Mouse (Mus musculus) stomach, postnatal 0 days (tissue): ENCODE measurements around the gene Chrna1. TPM values are rescaled to one million over a fixed set of nuclear protein-coding genes. Genes with fewer than 3 reads are reported as not detected.

ENCODE experiments used
- ATAC-seq: fragments of 200-750 bp; cut with Nextera tagmentation; 2 replicates; pipeline ENCODE4 v1.8.0; 2017; ENCODE audit not compliant: low FRiP score, low TSS enrichment
- DNase-seq: peaks from one replicate; pipeline ENCODE4 v3.0.0-alpha.2; 2016; ENCODE audit warnings: low spot score
- H3K27ac ChIP-seq: fragments of 300-500 bp; sonication (generic); replicated peaks from 2 replicates; pipeline ENCODE4 v1.5.1; 2014; ENCODE audit warnings: mild to moderate bottlenecking, control low read depth
- H3K27me3 ChIP-seq: fragments of 300-500 bp; sonication (generic); 2 replicates; pipeline ENCODE4 v1.6.1; 2014; ENCODE audit warnings: low read length; ENCODE audit not compliant: control insufficient read depth, insufficient read depth
- H3K36me3 ChIP-seq: fragments of 300-500 bp; sonication (generic); 2 replicates; pipeline ENCODE4 v1.6.1; 2014; ENCODE audit warnings: low read length, mixed read lengths; ENCODE audit not compliant: control insufficient read depth, insufficient read depth
- H3K4me1 ChIP-seq: fragments of 300-500 bp; sonication (generic); replicated peaks from 2 replicates; pipeline ENCODE4 v1.6.1; 2014; ENCODE audit warnings: antibody characterized with exemption; ENCODE audit not compliant: control insufficient read depth, insufficient read depth
- H3K4me2 ChIP-seq: fragments of 300-500 bp; sonication (generic); replicated peaks from 2 replicates; pipeline ENCODE4 v1.6.1; 2014; ENCODE audit warnings: low read depth, mild to moderate bottlenecking, control low read depth, moderate library complexity
- H3K4me3 ChIP-seq: fragments of 300-500 bp; sonication (generic); 2 replicates; pipeline ENCODE4 v1.5.1; 2014; ENCODE audit warnings: low read depth, low read length, control low read depth
- H3K9ac ChIP-seq: fragments of 300-500 bp; sonication (generic); 2 replicates; pipeline ENCODE4 v1.6.1; 2014; ENCODE audit warnings: mild to moderate bottlenecking, low read length, control low read depth, mixed read lengths
- H3K9me3 ChIP-seq: fragments of 300-500 bp; sonication (generic); 2 replicates; pipeline ENCODE4 v1.6.1; 2016; ENCODE audit warnings: low read length; ENCODE audit not compliant: control insufficient read depth
- CTCF ChIP-seq: IDR thresholded peaks from 2 replicates; pipeline ENCODE4 v1.5.1; 2016; ENCODE audit warnings: antibody characterized with exemption, low read depth, mild to moderate bottlenecking, moderate library complexity
- EP300 ChIP-seq: optimal IDR thresholded peaks from 2 replicates; pipeline ENCODE3; 2016; ENCODE audit warnings: antibody characterized with exemption
- WGBS: fragments of 180-500 bp; shearing (Covaris S2); extraction: QIAGEN DNeasy Blood & Tissue Kit; methylation state at CpG from one replicate; pipeline ENCODE4 v1.1.7; 2014; 5-methylcytosine and 5-hydroxymethylcytosine counted together
- polyA plus RNA-seq: library from polyadenylated mRNA; unstranded; fragments of >200 nt; fragmentation: Nextera tagmentation; extraction: Ambion mirVana; gene quantifications from 2 replicates; pipeline ENCODE4 v1.2.1, GENCODE M21; 2015

Gene Chrna1
- polyA plus RNA-seq, 1 experiment from 2014 or later = 0.59 TPM

- no peak for DNase-seq
- Histone ChIP-seq H3K27ac (no peak overlapping the region), H3K9me3 (no peaks in the 10 kb centered on the region), H3K36me3 (no peaks in the 10 kb centered on the region), H3K9ac (no peak overlapping the region), H3K4me2 (no peak overlapping the region), H3K4me3 (no peak overlapping the region), H3K4me1 (no peaks in the 10 kb centered on the region; the same call in 1 of the 2 replicates), H3K27me3 (no peaks in the 10 kb centered on the region)
- ATAC-seq = no peak
- TF ChIP-seq CTCF = no peak
- WGBS = 70% methylated on average over 2 of the region's 2 CpGs
Observed at GRCm38 (mm10) chr2:73607146-73607545, 27.0 kb upstream of the Chrna1 start.

GRCm38 (mm10) chr2:73606616-73607015 lies 26.5 kb upstream of the Chrna1 start:
- Histone ChIP-seq H3K4me2 (no peak overlapping the region), H3K27me3 (no peaks in the 10 kb centered on the region), H3K4me3 (no peak overlapping the region), H3K27ac (no peak overlapping the region), H3K4me1 (no peaks in the 10 kb centered on the region; the same call in 1 of the 2 replicates), H3K9ac (no peak overlapping the region), H3K9me3 (no peaks in the 10 kb centered on the region), H3K36me3 (no peaks in the 10 kb centered on the region)
- ATAC-seq = no peak
- TF ChIP-seq CTCF (no peak), EP300 (no peak)
- no peak for DNase-seq
- 92% methylated on average over 6 of the region's 6 CpGs for WGBS

- WGBS = 64% methylated on average over 8 of the region's 8 CpGs
- no peaks in the 10 kb centered on the region for H3K27me3 ChIP-seq
- no peaks in the 10 kb centered on the region; the same call in 1 of the 2 replicates for H3K4me1 ChIP-seq
- ATAC-seq (no peak), DNase-seq (no peak)
- no peak overlapping the region for H3K27ac ChIP-seq
- no peak overlapping the region for H3K4me3 ChIP-seq
- no peaks in the 10 kb centered on the region for H3K9me3 ChIP-seq
- no peak overlapping the region for H3K4me2 ChIP-seq
- no peak overlapping the region for H3K9ac ChIP-seq
- TF ChIP-seq CTCF (no peak), EP300 (no peak)
- H3K36me3 ChIP-seq = no peaks in the 10 kb centered on the region
Observed at GRCm38 (mm10) chr2:73605077-73605476, 24.9 kb upstream of the Chrna1 start.

GRCm38 (mm10) chr2:73604579-73604978 lies 24.4 kb upstream of the Chrna1 start:
- no peak overlapping the region for H3K4me3 ChIP-seq
- WGBS = 84% methylated on average over 2 of the region's 2 CpGs
- no peak for ATAC-seq
- no peak overlapping the region for H3K9ac ChIP-seq
- H3K4me1 ChIP-seq = no peaks in the 10 kb centered on the region; the same call in 1 of the 2 replicates
- DNase-seq = no peak
- no peak for TF ChIP-seq CTCF
- TF ChIP-seq EP300 = no peak
- H3K9me3 ChIP-seq = no peaks in the 10 kb centered on the region
- no peaks in the 10 kb centered on the region for H3K27me3 ChIP-seq
- H3K36me3 ChIP-seq = no peaks in the 10 kb centered on the region
- no peak overlapping the region for H3K27ac ChIP-seq
- H3K4me2 ChIP-seq = no peak overlapping the region

GRCm38 (mm10) chr2:73600650-73601049 lies 20.5 kb upstream of the Chrna1 start:
- H3K4me3 ChIP-seq = no peak overlapping the region
- H3K4me2 ChIP-seq = no peak overlapping the region
- DNase-seq = no peak
- H3K9me3 ChIP-seq = no peaks in the 10 kb centered on the region
- 63% methylated on average over 2 of the region's 2 CpGs for whole genome bisulfite sequencing
- no peak overlapping the region for H3K27ac ChIP-seq
- TF ChIP-seq EP300 (no peak), CTCF (no peak)
- no peaks in the 10 kb centered on the region; the same call in 1 of the 2 replicates for H3K4me1 ChIP-seq
- H3K36me3 ChIP-seq = no peaks in the 10 kb centered on the region
- H3K9ac ChIP-seq = no peak overlapping the region
- H3K27me3 ChIP-seq = no peaks in the 10 kb centered on the region
- no peak for ATAC-seq

GRCm38 (mm10) chr2:73597772-73598171 lies 17.6 kb upstream of the Chrna1 start:
- no peaks in the 10 kb centered on the region for H3K36me3 ChIP-seq
- WGBS = 91% methylated on average over 11 of the region's 11 CpGs
- ATAC-seq (no peak), DNase-seq (no peak)
- H3K9ac ChIP-seq = no peak overlapping the region
- TF ChIP-seq EP300 (no peak), CTCF (no peak)
- peaks cover 2% of the 10 kb centered on the region; the same call in 1 of the 2 replicates for H3K4me1 ChIP-seq
- H3K27me3 ChIP-seq = no peaks in the 10 kb centered on the region
- H3K4me2 ChIP-seq = no peak overlapping the region
- H3K27ac ChIP-seq = no peak overlapping the region
- no peak overlapping the region for H3K4me3 ChIP-seq
- H3K9me3 ChIP-seq = no peaks in the 10 kb centered on the region
